Mouse (Mus musculus) splenic B cell, adult 2 months (primary cell): Measurements from ENCODE around the gene Olfr691.

ENCODE experiments used
- DNase-seq: peaks from one replicate; pipeline ENCODE4 v3.0.0-alpha.2; 2011; ENCODE audit warnings: low read depth, low spot score
- H3K27me3 ChIP-seq: 2 replicates; pipeline ENCODE4 v1.6.1; 2012; ENCODE audit warnings: mild to moderate bottlenecking, low read length, moderate library complexity, mixed read lengths; ENCODE audit not compliant: control insufficient read depth, poor library complexity, insufficient read depth, severe bottlenecking
- H3K36me3 ChIP-seq: 2 replicates; pipeline ENCODE4 v1.6.1; 2012; ENCODE audit warnings: mild to moderate bottlenecking, low read length, moderate library complexity, mixed read lengths; ENCODE audit not compliant: control insufficient read depth, poor library complexity, insufficient read depth, severe bottlenecking

The Olfr691 gene

DNA sequence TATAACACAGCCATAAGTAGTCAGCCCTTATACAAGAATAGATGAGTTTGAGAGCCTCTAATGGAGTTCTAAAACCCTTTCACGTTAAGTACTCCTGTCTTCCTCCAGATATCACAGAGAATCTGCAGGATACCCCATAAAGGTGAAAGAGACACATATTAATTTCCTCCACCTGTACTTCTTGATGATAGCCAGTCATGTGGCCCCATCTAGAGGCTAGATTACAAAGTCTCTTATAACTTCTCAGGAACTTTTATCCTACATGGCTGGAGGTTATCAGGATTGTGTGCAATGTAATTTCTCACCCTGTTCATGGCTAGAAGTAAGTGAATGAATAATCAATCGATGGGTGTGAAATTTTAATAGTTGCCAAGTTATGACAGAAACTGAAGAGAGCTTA, 16.8 kb downstream of the Olfr691 start:
- Histone ChIP-seq H3K27me3 (no peaks in the 10 kb centered on the region), H3K36me3 (no peaks in the 10 kb centered on the region)
- DNase-seq, result no peak

GRCm38 (mm10) chr7:105310865-105311264, 31.2 kb downstream of the Olfr691 start, which contains the start of gene Olfr689:
Olfr689 (plus strand) TSS chr7:105311165.
- H3K27me3 ChIP-seq, result no peaks in the 10 kb centered on the region
- no peak for DNase-seq
- H3K36me3 ChIP-seq, result no peaks in the 10 kb centered on the region

DNA sequence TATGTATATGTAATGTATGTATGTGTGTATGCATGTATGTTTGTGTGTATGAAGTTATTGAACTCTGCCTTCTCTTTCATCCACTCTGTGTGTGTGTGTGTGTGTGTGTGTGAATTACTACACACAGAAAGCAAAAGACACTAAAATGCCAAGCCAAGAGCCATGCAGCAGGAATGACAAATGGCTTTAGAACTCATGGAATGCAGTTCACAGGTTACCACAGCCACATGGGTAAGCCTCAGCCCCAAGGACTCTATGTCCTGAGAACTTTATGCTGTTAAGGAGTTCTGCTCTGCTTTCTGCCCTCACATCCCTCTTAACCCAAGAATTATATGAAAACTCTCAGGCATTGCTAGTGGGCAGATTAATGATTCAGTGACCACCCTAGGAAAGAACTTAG, 52.0 kb downstream of the Olfr691 start:
- no peaks in the 10 kb centered on the region for H3K36me3 ChIP-seq
- H3K27me3 ChIP-seq, result no peaks in the 10 kb centered on the region
- DNase-seq, result no peak

DNA sequence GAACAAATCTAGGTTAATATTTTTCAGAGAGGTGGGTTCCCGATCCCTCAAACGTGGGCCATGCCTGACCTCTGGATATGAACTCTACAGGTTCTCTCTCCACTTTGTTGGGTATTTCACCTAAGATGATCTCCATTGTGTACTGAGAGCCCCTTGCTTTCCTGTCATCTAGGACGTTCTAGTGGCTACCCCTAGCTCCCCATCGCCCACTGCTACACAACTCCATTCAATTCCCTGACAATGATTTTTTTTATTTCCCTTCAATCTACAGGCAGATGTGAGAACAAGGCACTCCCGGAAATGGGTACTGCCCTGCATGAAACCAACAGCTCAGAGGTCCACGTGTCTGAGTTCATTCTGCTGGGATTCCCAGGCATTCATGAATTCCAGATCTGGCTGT, 54.3 kb downstream of the Olfr691 start, which contains the start of gene Olfr688:
Gene Olfr688 (plus strand): TSS at position 301 of the 400 bp plus-strand sequence.
- no peaks in the 10 kb centered on the region for H3K27me3 ChIP-seq
- no peak for DNase-seq

More for the DNA sequence above, 54.3 kb downstream of the Olfr691 start, which contains the start of gene Olfr688:
- H3K36me3 ChIP-seq, result no peaks in the 10 kb centered on the region
